Mouse (Mus musculus) heart, postnatal 25 days (tissue): ENCODE measurements at regions not wholly inside any gene's neighbourhood (a gene's known extent, or its start where the extent isn't known, plus 50 kb on each side); places are given as distances from the start of the nearest gene placed in this dataset.
"Not testable (repeated sequence)": the region's sequence is repeated elsewhere in the genome, so short reads cannot be mapped to it uniquely, and the experiment has no call there.

ENCODE experiments used
- DNase-seq: peaks from one replicate; pipeline ENCODE4 v3.0.0; 2022; ENCODE audit warnings: low spot score
- intact Hi-C: fragments of 180-260 bp; cut with DNase I; formaldehyde crosslinking; loops from one replicate; pipeline ENCODE4 v1.15.1; 2025

DNA sequence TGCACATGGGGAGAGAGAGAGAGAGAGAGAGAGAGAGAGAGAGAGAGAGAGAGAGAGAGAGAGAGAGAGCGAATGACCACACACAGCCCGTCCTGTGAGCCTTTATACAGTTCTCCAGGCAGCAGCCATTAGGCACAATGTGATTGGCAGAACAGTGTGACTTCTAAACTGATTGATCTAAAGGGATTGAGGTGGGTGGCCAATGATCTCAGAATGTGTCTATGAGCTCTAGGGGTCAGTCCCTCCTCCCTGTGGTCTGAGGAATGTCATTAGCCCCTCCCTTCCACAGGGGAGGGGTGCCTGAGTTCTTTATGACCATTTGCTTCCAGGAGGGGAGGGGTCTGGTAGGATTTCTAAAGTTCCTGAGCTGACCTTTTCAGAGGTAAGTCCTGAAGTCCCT lies 62.1 kb downstream of the Duxbl3 start:
- DNase-seq, result not testable (repeated sequence)
- intact Hi-C loops, result loop anchor here (5.0 kb wide), 1 partner anchor 72 kb away; no protein-coding TSS in a partner anchor

DNA sequence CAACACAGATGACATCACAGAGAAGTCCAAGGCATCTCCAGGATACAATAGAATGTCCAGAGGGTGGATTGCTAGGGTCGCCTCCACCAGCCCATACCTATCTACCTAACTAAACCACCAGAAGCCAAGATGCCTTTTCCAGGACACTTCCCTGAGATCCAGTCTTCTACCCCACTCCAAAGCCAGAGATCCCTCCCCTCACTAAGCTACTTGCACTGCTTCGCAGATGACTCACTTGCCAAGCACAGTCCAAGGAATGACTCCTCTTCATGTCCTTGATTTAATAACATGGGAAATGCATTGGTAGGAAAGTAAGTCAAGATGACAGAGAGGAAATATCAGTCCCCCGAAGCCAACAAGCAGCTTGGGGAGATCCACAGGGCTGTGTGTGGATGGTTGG lies 63.0 kb downstream of the Duxbl3 start:
- DNase-seq, result no peak
- intact Hi-C loops, result loop anchor here (5.0 kb wide), 1 partner anchor 72 kb away; no protein-coding TSS in a partner anchor

DNA sequence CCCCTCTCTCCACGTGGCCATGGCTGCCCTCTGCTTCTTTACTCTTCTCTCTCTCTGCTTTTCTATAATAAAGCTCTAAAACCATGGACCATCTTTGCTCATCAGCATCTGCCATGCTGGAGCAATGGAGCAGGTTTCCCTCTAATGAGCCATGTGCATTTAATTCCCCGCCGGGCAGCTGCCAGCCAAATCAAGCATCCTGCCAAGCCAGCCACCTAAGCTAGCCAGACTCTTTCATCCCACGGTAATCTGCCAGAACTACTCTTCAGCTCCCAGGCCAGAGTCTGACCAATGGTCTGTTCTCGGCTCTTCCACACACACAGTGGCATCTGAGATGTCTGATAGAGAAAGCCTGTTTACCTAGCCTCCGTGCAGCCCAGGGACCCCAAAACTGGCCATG lies 70.8 kb downstream of the Duxbl3 start:
- intact Hi-C loops, result no loop called here
- DNase-seq, result no peak

DNA sequence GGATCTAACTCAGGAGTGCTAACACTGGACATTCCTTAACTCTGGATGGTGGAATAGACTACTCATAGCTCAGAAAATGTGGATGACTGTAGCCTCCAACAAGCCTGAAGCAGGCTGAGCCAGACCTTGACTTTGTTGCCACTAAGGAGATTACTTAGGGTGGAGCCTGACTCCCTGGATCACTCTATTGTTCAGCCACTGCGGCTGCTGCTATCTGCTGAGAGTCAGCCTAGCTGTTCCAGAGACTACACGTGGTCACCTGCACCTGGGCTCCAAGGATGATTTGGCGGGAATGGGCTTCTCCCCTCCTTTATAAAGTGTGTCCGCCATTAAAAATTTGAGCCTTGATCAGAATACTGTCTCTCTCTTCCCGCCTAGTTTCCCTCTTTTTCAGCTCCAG lies 83.3 kb downstream of the Duxbl3 start:
- DNase-seq, result no peak
- intact Hi-C loops, result no loop called here

DNA sequence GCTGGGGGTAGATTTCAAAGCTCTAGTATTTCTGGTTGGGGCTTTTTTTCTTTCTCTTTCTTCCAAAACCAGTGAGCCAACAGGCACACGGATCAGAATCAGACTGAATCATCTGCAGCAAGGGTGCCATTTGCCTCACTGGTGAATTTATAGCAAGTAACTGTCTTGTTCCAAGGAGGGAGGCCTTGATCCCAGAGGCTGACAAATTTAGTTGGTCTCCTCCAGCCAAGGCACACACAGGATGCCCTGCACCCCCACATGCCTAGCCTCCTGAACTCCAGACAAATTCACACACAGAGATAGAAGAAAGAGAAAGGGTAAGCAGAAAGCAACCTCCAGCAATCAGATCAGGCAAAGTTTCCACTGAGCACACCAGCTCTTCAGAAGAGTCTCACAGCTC lies 87.5 kb downstream of the Duxbl3 start:
- DNase-seq, result no peak
- intact Hi-C loops, result no loop called here

DNA sequence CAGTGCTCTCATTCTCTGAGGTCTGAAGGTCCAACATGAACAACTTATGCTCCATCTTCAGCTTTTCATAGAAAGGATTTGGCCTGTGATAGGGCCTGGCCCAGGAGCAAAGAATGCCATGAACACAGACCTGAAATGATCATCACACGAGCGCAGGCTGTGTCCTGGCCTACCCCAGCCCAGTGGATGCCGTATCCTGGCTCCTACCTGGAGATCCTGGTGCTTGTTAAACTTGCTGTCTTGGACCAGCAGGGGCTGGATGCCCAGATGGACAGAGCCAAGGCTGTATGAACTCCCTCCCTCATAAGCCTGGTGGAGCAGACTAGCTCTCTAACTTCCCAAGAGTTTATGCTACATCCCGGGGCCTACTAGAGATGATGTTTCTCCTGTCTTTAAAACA lies 89.5 kb downstream of the Duxbl3 start:
- DNase-seq, result no peak
- intact Hi-C loops, result no loop called here

DNA sequence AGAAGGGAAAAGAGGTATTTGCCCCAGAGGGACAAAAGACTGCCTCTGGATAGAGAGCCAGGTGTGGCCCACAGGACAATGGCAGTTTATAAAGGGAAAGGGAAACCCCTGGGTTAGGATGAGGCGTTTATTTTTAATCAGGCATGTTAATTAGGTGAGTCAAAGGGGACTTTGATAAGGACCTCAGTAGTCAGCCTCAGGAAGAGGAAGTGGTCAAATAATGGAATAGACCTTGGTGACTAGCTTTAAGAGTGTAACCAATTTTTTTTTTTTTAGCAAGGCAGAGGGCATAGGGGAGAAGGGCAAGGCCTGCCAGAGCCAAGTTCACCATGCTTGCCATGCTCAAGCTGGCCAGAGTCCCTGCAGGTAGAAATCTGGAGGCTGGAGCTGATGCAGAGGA lies 95.2 kb downstream of the Duxbl3 start:
- intact Hi-C loops, result no loop called here
- no peak for DNase-seq

DNA sequence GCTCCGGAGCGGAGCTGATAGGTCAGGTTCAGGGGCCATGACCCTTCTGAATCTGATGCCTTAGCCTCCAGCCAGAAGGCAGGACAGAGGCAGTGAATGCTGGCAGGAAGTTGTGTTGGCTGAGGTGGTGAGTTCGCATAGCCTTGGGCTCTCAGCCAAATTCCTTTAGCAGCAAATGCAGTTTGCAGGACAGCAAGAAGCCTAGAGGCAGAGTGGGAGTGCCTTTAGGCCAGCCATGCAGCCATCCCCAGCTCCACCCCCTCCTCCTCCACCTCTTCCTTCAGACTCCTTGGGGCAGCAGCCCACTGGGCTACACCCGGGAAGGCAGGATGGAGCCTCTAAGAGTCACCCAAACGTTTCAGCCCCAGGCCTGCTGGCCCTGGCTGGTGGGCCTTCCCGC lies 99.5 kb downstream of the Duxbl3 start:
- intact Hi-C loops, result no loop called here
- DNase-seq, result no peak

DNA sequence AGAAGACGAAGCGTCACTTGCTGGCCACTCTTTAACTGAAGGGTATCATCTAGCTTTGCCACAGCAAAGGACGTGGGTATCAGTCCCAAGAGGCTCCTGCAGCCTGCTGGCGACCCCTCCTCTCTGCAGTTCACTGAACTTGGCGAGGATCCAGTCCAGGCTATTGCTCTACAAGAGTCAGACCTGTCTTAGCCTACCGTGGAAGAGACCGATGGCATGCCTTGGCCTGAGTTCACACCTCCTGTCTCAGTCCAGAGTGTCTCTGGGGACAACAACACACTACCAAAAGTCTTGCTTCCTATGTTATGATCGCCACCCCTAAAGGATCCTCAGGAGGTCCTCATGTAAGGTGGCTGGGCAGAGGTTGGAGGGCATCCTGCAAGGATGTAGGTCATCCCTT lies 100.2 kb downstream of the Duxbl3 start:
- DNase-seq, result no peak
- intact Hi-C loops, result no loop called here

DNA sequence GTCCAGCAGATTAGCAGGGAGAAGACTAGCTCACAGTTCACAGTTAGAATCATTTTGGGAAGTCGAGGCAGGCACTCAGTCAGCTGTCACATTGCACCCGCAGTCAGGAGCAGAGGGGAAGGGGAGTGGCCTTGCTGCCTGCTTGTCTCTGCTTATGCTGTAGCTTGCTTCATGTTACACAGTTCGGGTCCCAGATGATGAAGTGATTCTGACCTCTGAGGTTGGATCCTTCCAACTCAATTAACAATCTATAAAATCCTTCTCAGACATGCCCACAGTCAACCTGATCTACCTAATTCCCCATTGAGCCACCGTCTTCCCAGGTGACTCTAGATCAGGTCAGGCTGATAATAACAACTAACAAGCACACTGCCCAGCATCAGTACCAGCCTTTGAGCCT lies 102.3 kb downstream of the Duxbl3 start:
- intact Hi-C loops, result no loop called here
- no peak for DNase-seq

DNA sequence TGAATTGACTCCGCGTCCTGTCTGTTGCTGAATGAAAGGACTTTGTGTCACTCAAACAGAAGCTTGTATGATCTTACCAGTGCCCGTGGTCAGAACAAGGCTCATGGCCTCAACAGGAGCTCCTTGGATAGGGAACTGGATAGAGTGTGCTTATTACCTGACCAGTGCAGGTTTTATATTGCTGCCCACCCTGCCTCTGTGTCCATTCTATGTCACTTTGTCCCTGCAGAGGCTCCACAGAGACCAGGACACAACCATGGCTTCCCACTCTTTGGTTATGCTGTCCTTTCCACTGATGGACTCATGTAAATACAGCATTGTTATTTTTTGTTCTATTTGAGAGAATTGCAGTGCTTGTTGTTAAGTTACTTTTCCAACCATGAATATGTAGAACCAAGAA lies 103.4 kb downstream of the Duxbl3 start:
- no peak for DNase-seq
- intact Hi-C loops, result no loop called here
